Mouse (Mus musculus): ENCODE data around the gene Lman2. TPM values are rescaled to one million over a fixed set of nuclear protein-coding genes. Genes with fewer than 3 reads are reported as not detected.

The Lman2 gene
- total RNA-seq, 1 experiment from 2014 or later = 72.6 TPM

DNA sequence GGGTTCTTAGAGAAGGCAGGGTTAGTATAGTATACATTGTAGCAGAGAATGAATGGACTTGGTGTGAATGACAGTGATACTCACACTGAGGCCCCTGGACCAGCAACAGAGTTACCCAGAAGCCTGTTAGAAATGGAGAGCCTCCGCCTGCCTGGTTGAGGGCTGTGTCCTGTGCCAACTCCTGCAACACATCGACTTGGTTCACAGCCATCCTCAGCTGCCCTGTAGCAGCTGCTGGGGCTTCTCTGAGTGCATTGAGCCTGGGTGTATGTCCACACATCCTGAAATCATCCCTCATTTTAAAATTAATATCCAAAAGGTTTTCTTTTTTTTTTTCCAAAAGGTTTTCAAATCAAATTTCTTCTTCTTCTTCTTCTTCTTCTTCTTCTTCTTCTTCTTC lies 13.3 kb upstream of the Lman2 start:
- ATAC-seq (replicated peaks in 1 of 2; ENCODE audit: insufficient read depth in 1 of 2, low FRiP score in 2 of 2, low TSS enrichment in 1 of 2, low read depth in 1 of 2, poor library complexity in 2 of 2, severe bottlenecking in 2 of 2) = no peak

GRCm38 (mm10) chr13:55374206-55374924 lies 11.8 kb upstream of the Lman2 start:
- no peak for ATAC-seq (replicated peaks in 1 of 2; ENCODE audit: insufficient read depth in 1 of 2, low FRiP score in 2 of 2, low TSS enrichment in 1 of 2, low read depth in 1 of 2, poor library complexity in 2 of 2, severe bottlenecking in 2 of 2)

DNA sequence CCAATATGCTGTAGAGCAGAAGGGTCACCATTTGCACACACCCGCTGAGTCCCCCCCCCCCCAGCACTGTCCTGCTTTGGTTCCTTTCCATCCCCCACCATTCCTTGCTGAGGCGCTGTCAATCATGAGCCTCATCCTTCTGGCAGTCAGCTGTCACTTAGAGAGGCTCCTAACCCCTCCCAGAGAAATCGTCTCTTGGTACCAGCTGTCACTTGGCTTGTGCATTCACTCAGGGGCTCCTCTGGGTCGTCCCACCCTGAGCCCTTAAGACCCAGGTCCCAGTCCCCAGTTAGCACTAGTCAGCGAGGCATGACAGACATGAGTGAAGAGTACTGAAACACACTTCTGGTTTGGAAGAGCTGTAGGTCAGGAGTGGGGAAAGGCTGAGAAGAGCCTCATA lies 9.2 kb upstream of the Lman2 start:
- ATAC-seq (replicated peaks in 1 of 2; ENCODE audit: insufficient read depth in 1 of 2, low FRiP score in 2 of 2, low TSS enrichment in 1 of 2, low read depth in 1 of 2, poor library complexity in 2 of 2, severe bottlenecking in 2 of 2) = no peak

DNA sequence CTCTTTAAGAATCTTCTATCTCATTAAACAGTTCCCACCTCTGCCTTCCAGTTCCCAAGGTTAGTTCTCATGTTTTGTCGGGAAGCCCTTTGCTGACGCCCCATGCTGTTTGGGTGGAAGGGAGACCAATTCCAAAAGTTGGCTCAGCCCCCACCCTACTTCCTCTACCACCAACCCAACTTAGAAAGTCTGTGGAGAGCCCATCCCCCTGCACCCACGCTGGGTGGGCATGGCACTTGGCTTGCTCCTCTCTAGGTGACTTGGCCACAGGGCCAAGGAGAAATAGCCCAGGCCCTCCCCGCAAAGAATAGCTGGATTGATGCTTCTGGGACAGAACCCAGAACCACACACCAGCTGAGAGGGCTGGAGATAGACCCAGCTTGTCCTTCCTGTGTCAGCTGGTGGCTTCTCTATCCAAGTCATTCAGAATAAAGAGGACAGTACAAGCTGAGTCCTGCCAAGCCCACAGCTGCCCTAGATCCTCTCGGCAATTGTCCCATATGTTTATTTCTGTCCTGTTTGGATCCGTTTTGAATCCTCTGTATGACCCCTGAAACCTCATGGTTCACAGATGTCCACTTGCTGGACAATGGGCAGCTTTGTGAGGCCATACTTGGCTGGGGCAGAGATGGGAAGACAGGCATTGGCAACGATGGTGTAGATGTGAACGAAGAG lies 8.6 kb upstream of the Lman2 start:
- no peak for ATAC-seq (replicated peaks in 1 of 2; ENCODE audit: insufficient read depth in 1 of 2, low FRiP score in 2 of 2, low TSS enrichment in 1 of 2, low read depth in 1 of 2, poor library complexity in 2 of 2, severe bottlenecking in 2 of 2)

DNA sequence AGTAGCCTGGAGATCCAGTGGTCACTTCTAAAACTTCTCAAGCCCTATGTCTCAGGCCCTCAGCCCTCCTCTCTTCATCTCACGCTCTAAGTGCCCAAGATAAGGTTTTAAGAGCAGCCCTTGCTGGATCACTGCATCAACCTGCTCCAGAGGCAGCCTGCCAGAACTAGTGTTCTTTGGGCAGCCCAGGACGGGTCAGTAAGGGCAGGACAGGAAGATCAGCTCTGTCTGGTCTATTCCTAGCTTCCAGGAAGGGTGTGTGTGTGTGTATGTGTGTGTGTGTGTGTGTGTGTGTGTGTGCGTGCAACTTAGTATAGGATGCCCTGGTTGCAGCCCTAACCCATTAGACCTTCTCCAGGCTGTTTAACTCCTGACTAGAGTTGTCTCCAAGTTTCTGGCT lies 7.7 kb upstream of the Lman2 start:
- no peak for ATAC-seq (replicated peaks in 1 of 2; ENCODE audit: insufficient read depth in 1 of 2, low FRiP score in 2 of 2, low TSS enrichment in 1 of 2, low read depth in 1 of 2, poor library complexity in 2 of 2, severe bottlenecking in 2 of 2)

GRCm38 (mm10) chr13:55369531-55370114 lies 7.0 kb upstream of the Lman2 start, which contains the start of gene Rgs14:
Rgs14 (plus strand) TSS chr13:55369732.
- ATAC-seq (replicated peaks in 1 of 2; ENCODE audit: insufficient read depth in 1 of 2, low FRiP score in 2 of 2, low TSS enrichment in 1 of 2, low read depth in 1 of 2, poor library complexity in 2 of 2, severe bottlenecking in 2 of 2) = peak; percentile 94 to 95

DNA sequence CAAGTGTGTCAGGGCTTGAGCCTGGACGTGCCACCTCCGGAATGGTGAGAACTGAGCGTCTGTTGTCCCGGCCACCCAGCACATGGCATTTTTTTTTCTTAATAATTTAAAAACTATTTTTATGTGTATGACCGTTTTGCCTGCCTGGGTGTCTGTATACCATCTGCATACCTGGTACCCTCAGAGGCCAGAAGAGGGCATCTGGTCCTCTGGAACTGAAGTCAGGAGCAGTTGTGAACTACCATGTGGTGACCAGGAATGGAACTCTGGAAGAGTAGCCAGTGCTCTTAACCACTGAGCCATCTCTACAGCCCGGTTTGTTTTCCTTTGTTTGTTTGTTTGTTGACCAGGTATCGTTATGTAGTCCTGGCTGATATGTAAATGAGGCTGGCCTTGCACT lies 5.8 kb upstream of the Lman2 start:
- ATAC-seq (replicated peaks in 1 of 2; ENCODE audit: insufficient read depth in 1 of 2, low FRiP score in 2 of 2, low TSS enrichment in 1 of 2, low read depth in 1 of 2, poor library complexity in 2 of 2, severe bottlenecking in 2 of 2) = no peak

DNA sequence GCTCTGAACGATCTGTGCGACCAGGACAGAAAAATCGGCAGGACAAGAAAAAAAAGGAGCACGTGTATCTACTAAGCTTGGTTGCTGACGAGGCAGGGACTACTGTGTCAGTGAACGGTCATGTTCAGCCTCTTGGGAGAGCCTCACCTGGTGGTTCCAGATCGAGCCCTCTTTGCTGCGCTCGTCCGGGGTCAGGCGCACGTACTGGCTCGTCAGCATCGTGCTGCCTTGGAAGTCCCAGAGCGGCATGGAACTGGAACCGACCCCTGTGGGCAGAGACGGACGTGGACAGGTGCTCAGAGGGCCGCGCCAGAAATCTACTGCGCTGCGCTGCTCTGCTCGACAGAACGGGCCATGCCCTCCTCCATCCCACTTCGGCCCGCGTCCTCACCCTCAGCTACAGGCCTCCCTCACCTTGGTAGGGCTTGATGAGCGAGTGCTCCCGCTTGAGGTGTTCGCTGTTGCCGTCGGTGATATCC lies 570 bp downstream of the Lman2 start:
- ATAC-seq (replicated peaks in 1 of 2; ENCODE audit: insufficient read depth in 1 of 2, low FRiP score in 2 of 2, low TSS enrichment in 1 of 2, low read depth in 1 of 2, poor library complexity in 2 of 2, severe bottlenecking in 2 of 2) = peak in 1 of 2 experiments; percentile 23; a peak in 2 of 4 replicates

- ATAC-seq (replicated peaks in 1 of 2; ENCODE audit: insufficient read depth in 1 of 2, low FRiP score in 2 of 2, low TSS enrichment in 1 of 2, low read depth in 1 of 2, poor library complexity in 2 of 2, severe bottlenecking in 2 of 2) = no peak
Measured at GRCm38 (mm10) chr13:55361145-55361544, 1.4 kb downstream of the Lman2 start.

DNA sequence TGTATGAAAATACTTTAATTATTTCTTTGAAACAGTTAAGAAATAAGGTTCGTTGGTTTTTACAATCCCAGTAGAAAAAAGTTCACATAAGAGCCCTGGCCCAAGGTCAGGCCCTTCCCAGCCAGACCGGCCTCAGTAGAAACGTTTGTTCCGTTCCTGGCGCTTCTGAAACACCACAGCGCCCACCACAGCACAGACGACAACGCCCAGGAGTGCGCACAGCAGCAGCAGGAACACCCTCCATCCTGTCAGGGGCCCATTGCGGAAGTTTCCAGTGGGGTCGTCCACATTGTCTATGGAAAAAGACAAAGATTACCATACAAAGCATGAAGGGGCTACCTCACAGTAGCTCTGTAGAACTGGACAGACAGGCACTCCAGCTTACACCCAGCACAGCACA lies 15.8 kb downstream of the Lman2 start:
- no peak for ATAC-seq (replicated peaks in 1 of 2; ENCODE audit: insufficient read depth in 1 of 2, low FRiP score in 2 of 2, low TSS enrichment in 1 of 2, low read depth in 1 of 2, poor library complexity in 2 of 2, severe bottlenecking in 2 of 2)

- no peak for ATAC-seq (replicated peaks in 1 of 2; ENCODE audit: insufficient read depth in 1 of 2, low FRiP score in 2 of 2, low TSS enrichment in 1 of 2, low read depth in 1 of 2, poor library complexity in 2 of 2, severe bottlenecking in 2 of 2)
Measured at GRCm38 (mm10) chr13:55344286-55344685, 18.3 kb downstream of the Lman2 start.

- ATAC-seq (replicated peaks in 1 of 2; ENCODE audit: insufficient read depth in 1 of 2, low FRiP score in 2 of 2, low TSS enrichment in 1 of 2, low read depth in 1 of 2, poor library complexity in 2 of 2, severe bottlenecking in 2 of 2) = no peak
Measured at GRCm38 (mm10) chr13:55342469-55342868, 20.1 kb downstream of the Lman2 start.

- ATAC-seq (replicated peaks in 1 of 2; ENCODE audit: insufficient read depth in 1 of 2, low FRiP score in 2 of 2, low TSS enrichment in 1 of 2, low read depth in 1 of 2, poor library complexity in 2 of 2, severe bottlenecking in 2 of 2) = peak in 1 of 2 experiments; percentile 32; a peak in 1 of 4 replicates
Measured at GRCm38 (mm10) chr13:55339259-55339658, 23.3 kb downstream of the Lman2 start.

GRCm38 (mm10) chr13:55338131-55339054 lies 24.2 kb downstream of the Lman2 start:
- ATAC-seq (replicated peaks in 1 of 2; ENCODE audit: insufficient read depth in 1 of 2, low FRiP score in 2 of 2, low TSS enrichment in 1 of 2, low read depth in 1 of 2, poor library complexity in 2 of 2, severe bottlenecking in 2 of 2) = no peak

DNA sequence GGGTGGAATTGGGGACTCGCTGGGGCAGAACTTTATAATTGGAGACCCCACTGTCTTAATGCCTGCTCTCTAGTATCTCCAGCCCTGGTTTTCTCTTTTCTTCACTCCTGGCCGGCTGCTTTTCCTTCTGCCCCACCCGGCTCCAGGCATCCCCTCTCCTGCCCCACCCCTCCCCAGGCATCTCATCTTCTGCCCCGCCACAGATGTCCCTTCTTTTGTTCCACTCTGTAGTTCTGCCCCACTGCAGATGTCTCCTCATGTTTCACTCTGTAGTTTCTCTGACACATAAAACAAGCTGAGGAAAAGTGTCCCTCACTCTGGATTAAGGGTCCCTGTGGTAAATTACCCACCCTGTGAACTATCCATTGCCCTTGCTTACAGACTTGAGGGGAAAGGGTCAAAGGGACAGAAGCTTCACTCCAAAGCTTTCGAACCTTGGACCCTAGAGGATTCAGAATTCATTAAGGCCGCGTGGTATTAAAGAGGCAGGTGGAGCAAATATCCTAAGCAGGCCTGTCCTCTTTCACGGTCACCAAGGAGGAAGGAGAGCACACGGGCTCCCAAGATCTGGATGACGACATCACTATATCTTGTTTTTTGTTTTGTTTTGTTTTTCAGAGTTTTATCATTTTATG lies 25.1 kb downstream of the Lman2 start:
- no peak for ATAC-seq (replicated peaks in 1 of 2; ENCODE audit: insufficient read depth in 1 of 2, low FRiP score in 2 of 2, low TSS enrichment in 1 of 2, low read depth in 1 of 2, poor library complexity in 2 of 2, severe bottlenecking in 2 of 2)

GRCm38 (mm10) chr13:55335701-55336100 lies 26.9 kb downstream of the Lman2 start:
- ATAC-seq (replicated peaks in 1 of 2; ENCODE audit: insufficient read depth in 1 of 2, low FRiP score in 2 of 2, low TSS enrichment in 1 of 2, low read depth in 1 of 2, poor library complexity in 2 of 2, severe bottlenecking in 2 of 2) = no peak

GRCm38 (mm10) chr13:55332331-55332730 lies 30.3 kb downstream of the Lman2 start:
- ATAC-seq (replicated peaks in 1 of 2; ENCODE audit: insufficient read depth in 1 of 2, low FRiP score in 2 of 2, low TSS enrichment in 1 of 2, low read depth in 1 of 2, poor library complexity in 2 of 2, severe bottlenecking in 2 of 2) = no peak

All from hematopoietic stem cell, adult 5-6 weeks (primary cell).